Mouse (Mus musculus) neural tube, postnatal 0 days (tissue): ENCODE data around the gene Slc2a2. TPM values are rescaled to one million over a fixed set of nuclear protein-coding genes. Genes with fewer than 3 reads are reported as not detected.

Experiments used
- polyA plus RNA-seq: library from polyadenylated mRNA; unstranded; fragments of >200 nt; fragmentation: Nextera tagmentation; extraction: Ambion mirVana; gene quantifications from 2 replicates; pipeline ENCODE4 v1.2.1, GENCODE M21; 2015

Gene Slc2a2
- 0.05 TPM in 1 of 2 replicates, not detected in the other for polyA plus RNA-seq

DNA sequence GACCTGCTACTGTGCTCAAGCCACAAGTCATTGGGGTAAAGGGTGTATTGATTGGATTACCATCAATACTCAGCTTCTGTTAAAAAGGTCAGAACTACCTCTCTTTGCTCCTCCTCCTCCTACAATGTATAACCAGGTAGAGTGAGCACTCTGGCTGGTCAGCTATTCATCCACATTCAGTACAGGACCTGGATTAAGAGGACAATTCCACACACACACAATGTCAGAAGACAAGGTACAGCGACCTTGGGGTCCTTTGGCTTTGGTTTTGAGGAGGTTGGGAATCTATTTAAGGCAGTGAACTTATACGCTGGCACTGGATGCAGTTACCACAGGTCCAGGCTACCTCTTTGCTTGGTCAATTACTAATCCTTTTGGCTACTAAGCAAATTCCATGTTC lies at the start of gene Slc2a2:
Slc2a2 (plus strand) TSS at position 107 of the 400 bp plus-strand sequence.

Other genes with a start within 250 kb of the Slc2a2 start
- 9.1 TPM in 2 replicates for gene Eif5a2, start 83.4 kb downstream of the Slc2a2 start, polyA plus RNA-seq
- 337 and 422 TPM in 2 replicates for gene Rpl22l1, start 107.5 kb downstream of the Slc2a2 start, polyA plus RNA-seq
- not detected in 2 replicates for gene Gm1527, start 194.7 kb downstream of the Slc2a2 start, polyA plus RNA-seq